In the genomic region with DNA sequence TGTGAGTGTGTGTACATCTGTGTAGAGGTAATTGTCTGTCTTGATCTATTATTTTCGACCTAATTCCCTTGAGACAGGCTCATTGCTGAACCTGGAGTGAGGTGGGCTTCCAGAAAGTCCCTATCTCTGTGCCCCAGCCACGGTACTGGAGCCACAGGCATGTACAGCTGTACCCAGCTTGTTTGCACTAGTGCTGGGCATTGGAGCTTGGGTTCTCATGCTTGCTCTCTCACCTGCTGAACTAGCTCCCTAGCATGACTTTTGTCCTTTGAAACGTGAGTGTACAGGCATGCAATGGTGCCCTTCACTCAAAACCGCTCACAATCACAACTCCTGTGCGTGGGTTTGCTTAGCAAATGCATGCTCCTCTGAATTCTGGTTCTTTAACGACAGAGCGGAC, we compare ENCODE assay signal across 20 mouse cellular contexts. TPM values are rescaled to one million over a fixed set of nuclear protein-coding genes. Genes with fewer than 3 reads are reported as not detected.
A peak's percentile ranks its signal among the peaks of the same experiment; 100 is the strongest.
DNase-seq lines count a peak whose midpoint lies in the region; ATAC-seq and TF ChIP-seq lines count a peak whose summit lies in the region.
"Had no signal": no experiment of that assay in that cellular context is flagged by ENCODE, and none has a peak within 500 bp of the region (broad histone marks: within the 10 kb centered on the region; RNA-seq: fewer than 3 reads in every experiment).

No protein-coding gene starts in this region.

- ATAC-seq in midbrain, embryonic 13.5 days: 0 out of 2 replicates have a peak, but pooled peaks have one; percentile 50
- no peak for ATAC-seq in midbrain, embryonic 14.5 days (ENCODE audit: low FRiP score, low TSS enrichment)
- ATAC-seq in forebrain, embryonic 13.5 days: peak; percentile 43; the same call in 1 of the 2 replicates
- ATAC-seq in forebrain, postnatal 0 days: no peak
- ATAC-seq in hindbrain, embryonic 11.5 days (ENCODE audit: low FRiP score): no peak
- no peak for ATAC-seq in intestine, embryonic 16.5 days
- ATAC-seq: CD4-positive, CD25-positive, alpha-beta regulatory T cell, adult 4 months; intestine, postnatal 0 days had no signal

- no peaks in the 10 kb centered on the region for H3K36me3 ChIP-seq in midbrain, embryonic 13.5 days
- H3K36me3 ChIP-seq in midbrain, embryonic 14.5 days (ENCODE audit: control insufficient read depth, insufficient read depth, low read length): no peaks in the 10 kb centered on the region
- H3K36me3 ChIP-seq in forebrain, embryonic 13.5 days (ENCODE audit: poor library complexity, severe bottlenecking): no peaks in the 10 kb centered on the region
- no peaks in the 10 kb centered on the region for H3K36me3 ChIP-seq in forebrain, postnatal 0 days (ENCODE audit: insufficient read depth)
- no peaks in the 10 kb centered on the region for H3K36me3 ChIP-seq in hindbrain, embryonic 11.5 days (ENCODE audit: control insufficient read depth, insufficient read depth, low read length)
- H3K36me3 ChIP-seq in intestine, embryonic 16.5 days (ENCODE audit: control insufficient read depth, insufficient read depth, low read length): no peaks in the 10 kb centered on the region
- H3K36me3 ChIP-seq: embryonic facial prominence, embryonic 13.5 days; heart, embryonic 15.5 days; hindbrain, embryonic 10.5 days; hindbrain, embryonic 15.5 days had no signal

- peaks cover 14% of the 10 kb centered on the region for H3K4me1 ChIP-seq in midbrain, embryonic 13.5 days (replicated peaks)
- peaks cover 5% of the 10 kb centered on the region for H3K4me1 ChIP-seq in midbrain, embryonic 14.5 days (ENCODE audit: control insufficient read depth, insufficient read depth, low read length)
- peaks cover 27% of the 10 kb centered on the region for H3K4me1 ChIP-seq in forebrain, embryonic 13.5 days
- H3K4me1 ChIP-seq in forebrain, postnatal 0 days (ENCODE audit: insufficient read depth): peaks cover 7% of the 10 kb centered on the region; the same call in 1 of the 2 replicates
- no peaks in the 10 kb centered on the region for H3K4me1 ChIP-seq in hindbrain, embryonic 11.5 days (replicated peaks; ENCODE audit: control insufficient read depth, insufficient read depth, low read length)
- peaks cover 2% of the 10 kb centered on the region; the same call in 1 of the 2 replicates for H3K4me1 ChIP-seq in intestine, embryonic 16.5 days (ENCODE audit: control insufficient read depth, insufficient read depth, low read length)

- no peak overlapping the region for H3K4me2 ChIP-seq in midbrain, embryonic 13.5 days (replicated peaks)
- H3K4me2 ChIP-seq in midbrain, embryonic 14.5 days (ENCODE audit: low read length): no peak overlapping the region
- no peak overlapping the region for H3K4me2 ChIP-seq in forebrain, embryonic 13.5 days
- no peak overlapping the region for H3K4me2 ChIP-seq in forebrain, postnatal 0 days (ENCODE audit: low read depth)
- H3K4me2 ChIP-seq in hindbrain, embryonic 11.5 days (replicated peaks; ENCODE audit: low read depth, low read length): no peak overlapping the region
- no peak overlapping the region for H3K4me2 ChIP-seq in intestine, embryonic 16.5 days (ENCODE audit: low read depth, low read length)
- H3K4me2 ChIP-seq: embryonic facial prominence, embryonic 13.5 days; heart, embryonic 11.5 days; heart, embryonic 15.5 days; hindbrain, embryonic 15.5 days had no signal

- WGBS in midbrain, embryonic 13.5 days: 59% methylated on average over 7 of the region's 7 CpGs
- WGBS in midbrain, embryonic 14.5 days: 56% methylated on average over 7 of the region's 7 CpGs
- WGBS in forebrain, embryonic 13.5 days: 23% methylated on average over 7 of the region's 7 CpGs
- 21% methylated on average over 7 of the region's 7 CpGs for WGBS in forebrain, postnatal 0 days
- 78% methylated on average over 7 of the region's 7 CpGs for WGBS in hindbrain, embryonic 11.5 days
- 71% methylated on average over 7 of the region's 7 CpGs for WGBS in intestine, embryonic 16.5 days

- H3K27me3 ChIP-seq in midbrain, embryonic 13.5 days: no peaks in the 10 kb centered on the region
- no peaks in the 10 kb centered on the region for H3K27me3 ChIP-seq in midbrain, embryonic 14.5 days (ENCODE audit: control insufficient read depth, insufficient read depth, low read length)
- no peaks in the 10 kb centered on the region for H3K27me3 ChIP-seq in forebrain, embryonic 13.5 days
- no peaks in the 10 kb centered on the region for H3K27me3 ChIP-seq in forebrain, postnatal 0 days (ENCODE audit: insufficient read depth, low read length)
- no peaks in the 10 kb centered on the region for H3K27me3 ChIP-seq in hindbrain, embryonic 11.5 days (ENCODE audit: control insufficient read depth, insufficient read depth, low read length)
- no peaks in the 10 kb centered on the region for H3K27me3 ChIP-seq in intestine, embryonic 16.5 days (replicated peaks; ENCODE audit: control insufficient read depth, insufficient read depth, low read length)
- H3K27me3 ChIP-seq: embryonic facial prominence, embryonic 13.5 days; heart, embryonic 15.5 days; hindbrain, embryonic 15.5 days had no signal

- no peak overlapping the region for H3K4me3 ChIP-seq in midbrain, embryonic 13.5 days (replicated peaks)
- H3K4me3 ChIP-seq in midbrain, embryonic 14.5 days (replicated peaks; ENCODE audit: low read depth, low read length): no peak overlapping the region
- H3K4me3 ChIP-seq in forebrain, embryonic 13.5 days: no peak overlapping the region
- H3K4me3 ChIP-seq in forebrain, postnatal 0 days (ENCODE audit: low read depth, low read length): no peak overlapping the region
- no peak overlapping the region for H3K4me3 ChIP-seq in hindbrain, embryonic 11.5 days (ENCODE audit: low read depth, low read length)
- H3K4me3 ChIP-seq in intestine, embryonic 16.5 days (ENCODE audit: low read length): no peak overlapping the region
- H3K4me3 ChIP-seq: embryonic facial prominence, embryonic 13.5 days; heart, adult 2 months; heart, embryonic 15.5 days; hindbrain, embryonic 10.5 days; hindbrain, embryonic 15.5 days had no signal

- no peak overlapping the region for H3K27ac ChIP-seq in midbrain, embryonic 13.5 days
- no peak overlapping the region for H3K27ac ChIP-seq in midbrain, embryonic 14.5 days (replicated peaks; ENCODE audit: low read depth, low read length)
- peak overlapping the region; percentile 52 for H3K27ac ChIP-seq in forebrain, embryonic 13.5 days
- peak overlapping the region; percentile 62; the same call in 1 of the 2 replicates for H3K27ac ChIP-seq in forebrain, postnatal 0 days (ENCODE audit: low read depth, low read length)
- no peak overlapping the region for H3K27ac ChIP-seq in hindbrain, embryonic 11.5 days (ENCODE audit: low read depth, low read length)
- no peak overlapping the region for H3K27ac ChIP-seq in intestine, embryonic 16.5 days (ENCODE audit: low read length)
- H3K27ac ChIP-seq: embryonic facial prominence, embryonic 13.5 days; heart, adult 2 months; heart, embryonic 15.5 days; hindbrain, embryonic 15.5 days had no signal

- no peak for TF ChIP-seq CTCF in forebrain, postnatal 0 days (IDR thresholded peaks at IDR 0.05; ENCODE audit: low read depth)

- H3K9me3 ChIP-seq in midbrain, embryonic 13.5 days: no peaks in the 10 kb centered on the region
- no peaks in the 10 kb centered on the region for H3K9me3 ChIP-seq in midbrain, embryonic 14.5 days (ENCODE audit: control insufficient read depth, low read length)
- H3K9me3 ChIP-seq in forebrain, embryonic 13.5 days (replicated peaks): no peaks in the 10 kb centered on the region; the same call in 1 of the 2 replicates
- no peaks in the 10 kb centered on the region for H3K9me3 ChIP-seq in forebrain, postnatal 0 days (ENCODE audit: low read length)
- no peaks in the 10 kb centered on the region for H3K9me3 ChIP-seq in hindbrain, embryonic 11.5 days (ENCODE audit: control insufficient read depth, low read length)
- no peaks in the 10 kb centered on the region for H3K9me3 ChIP-seq in intestine, embryonic 16.5 days (ENCODE audit: control insufficient read depth, low read length)
- H3K9me3 ChIP-seq: embryonic facial prominence, embryonic 13.5 days; heart, embryonic 15.5 days; hindbrain, embryonic 10.5 days; hindbrain, embryonic 15.5 days had no signal

- no peak for DNase-seq in midbrain, embryonic 14.5 days
- DNase-seq in forebrain, postnatal 0 days: no peak
- DNase-seq in yolk sac, embryonic 10.5 days (ENCODE audit: low spot score): no peak
- DNase-seq in hindbrain, embryonic 11.5 days (ENCODE audit: low spot score): no peak
- DNase-seq: adrenal gland, postnatal 14 days; cerebellum, adult 11-12 months; cerebellum, adult 9-11 months; cerebellum, postnatal 36 days; gastrocnemius, postnatal 10 days; heart, adult 2 months had no signal

- no peak overlapping the region for H3K9ac ChIP-seq in midbrain, embryonic 13.5 days (replicated peaks)
- H3K9ac ChIP-seq in midbrain, embryonic 14.5 days (replicated peaks; ENCODE audit: low read length): no peak overlapping the region
- no peak overlapping the region for H3K9ac ChIP-seq in forebrain, embryonic 13.5 days
- H3K9ac ChIP-seq in forebrain, postnatal 0 days: no peak overlapping the region
- no peak overlapping the region for H3K9ac ChIP-seq in hindbrain, embryonic 11.5 days (ENCODE audit: low read depth, low read length)
- H3K9ac ChIP-seq in intestine, embryonic 16.5 days (ENCODE audit: low read depth, low read length): no peak overlapping the region
- H3K9ac ChIP-seq: embryonic facial prominence, embryonic 13.5 days; heart, embryonic 15.5 days; hindbrain, embryonic 15.5 days had no signal

RNA-seq across cellular contexts. Expression of gene Zbtb18, which starts 42.1 kb away (rescaled TPM):
- polyA plus RNA-seq in midbrain, embryonic 13.5 days (2015; fragmentation: Nextera tagmentation; extraction: Ambion mirVana): 14.0 and 20.6 TPM in 2 replicates
- polyA plus RNA-seq in midbrain, embryonic 14.5 days (2014; fragmentation: Nextera tagmentation; extraction: Ambion mirVana): 11.9 and 13.4 TPM in 2 replicates
- 59.8 and 88.1 TPM in 2 replicates for polyA plus RNA-seq in forebrain, embryonic 13.5 days (2015; fragmentation: Nextera tagmentation; extraction: Ambion mirVana)
- total RNA-seq in forebrain, postnatal 0 days (2014; rRNA removed): 301 and 445 TPM in 2 replicates
- polyA plus RNA-seq in forebrain, postnatal 0 days (2015; fragmentation: Nextera tagmentation; extraction: Ambion mirVana): 88.6 and 138 TPM in 2 replicates
- 9.4 and 20.0 TPM in 2 replicates for polyA plus RNA-seq in hindbrain, embryonic 11.5 days (2014; fragmentation: Nextera tagmentation; extraction: Ambion mirVana)
- 1.1 and 1.3 TPM in 2 replicates for polyA plus RNA-seq in intestine, embryonic 16.5 days (2015; fragmentation: Nextera tagmentation; extraction: Ambion mirVana)

Comparison
In these comparisons a context has a peak if more than half of its experiments do, and no peak if none do; other contexts are left out.
1. ATAC-seq: peak in midbrain, embryonic 13.5 days (single experiment) and forebrain, embryonic 13.5 days (single experiment); none in midbrain, embryonic 14.5 days (single experiment), forebrain, postnatal 0 days (single experiment), hindbrain, embryonic 11.5 days (single experiment) and intestine, embryonic 16.5 days (single experiment).
2. H3K27ac ChIP-seq: peak in forebrain, embryonic 13.5 days (single experiment) and forebrain, postnatal 0 days (single experiment); none in midbrain, embryonic 13.5 days (single experiment), midbrain, embryonic 14.5 days (single experiment), hindbrain, embryonic 11.5 days (single experiment) and intestine, embryonic 16.5 days (single experiment).